Mouse (Mus musculus) embryonic facial prominence, embryonic 14.5 days (tissue): Measurements from ENCODE around the gene Olfr1110. TPM values are rescaled to one million over a fixed set of nuclear protein-coding genes. Genes with fewer than 3 reads are reported as not detected.
"Not testable (repeated sequence)": the region's sequence is repeated elsewhere in the genome, so short reads cannot be mapped to it uniquely, and the experiment has no call there.

Experiments
- ATAC-seq: fragments of 200-750 bp; cut with Nextera tagmentation; 2 replicates; pipeline ENCODE4 v1.8.0; 2017; ENCODE audit warnings: low read depth, moderate number of reproducible peaks, moderate TSS enrichment
- DNase-seq: peaks from one replicate; pipeline ENCODE4 v3.0.0-alpha.2; 2015; ENCODE audit warnings: low spot score
- H3K27ac ChIP-seq: fragments of 300-500 bp; sonication (generic); replicated peaks from 2 replicates; pipeline ENCODE4 v1.5.1; 2014; ENCODE audit warnings: low read depth, mild to moderate bottlenecking, low read length, moderate library complexity
- H3K27me3 ChIP-seq: fragments of 300-500 bp; sonication (generic); replicated peaks from 2 replicates; pipeline ENCODE4 v1.6.1; 2014; ENCODE audit warnings: low read length; ENCODE audit not compliant: control insufficient read depth, insufficient read depth
- H3K36me3 ChIP-seq: fragments of 300-500 bp; sonication (generic); 2 replicates; pipeline ENCODE4 v1.6.1; 2014; ENCODE audit warnings: low read length, mixed read lengths; ENCODE audit not compliant: control insufficient read depth, insufficient read depth
- H3K4me1 ChIP-seq: fragments of 300-500 bp; sonication (generic); 2 replicates; pipeline ENCODE4 v1.6.1; 2014; ENCODE audit warnings: antibody characterized with exemption, low read length; ENCODE audit not compliant: control insufficient read depth, insufficient read depth
- H3K4me2 ChIP-seq: fragments of 300-500 bp; sonication (generic); 2 replicates; pipeline ENCODE4 v1.6.1; 2014; ENCODE audit warnings: low read depth, mild to moderate bottlenecking, low read length, moderate library complexity, mixed read lengths
- H3K4me3 ChIP-seq: fragments of 300-500 bp; sonication (generic); 2 replicates; pipeline ENCODE4 v1.5.1; 2014; ENCODE audit warnings: low read depth, mild to moderate bottlenecking, low read length
- H3K9ac ChIP-seq: fragments of 300-500 bp; sonication (generic); 2 replicates; pipeline ENCODE4 v1.6.1; 2014; ENCODE audit warnings: low read depth, mild to moderate bottlenecking, low read length, moderate library complexity, mixed read lengths
- H3K9me3 ChIP-seq: fragments of 300-500 bp; sonication (generic); 2 replicates; pipeline ENCODE4 v1.6.1; 2016; ENCODE audit warnings: low read length; ENCODE audit not compliant: control insufficient read depth
- WGBS: fragments of 180-500 bp; shearing (Covaris S2); extraction: QIAGEN DNeasy Blood & Tissue Kit; methylation state at CpG from one replicate; pipeline ENCODE4 v1.1.7; 2014; 5-methylcytosine and 5-hydroxymethylcytosine counted together
- polyA plus RNA-seq: library from polyadenylated mRNA; unstranded; fragments of >200 nt; fragmentation: Nextera tagmentation; extraction: Ambion mirVana; gene quantifications from 2 replicates; pipeline ENCODE4 v1.2.1, GENCODE M21; 2014

Gene Olfr1110
- 0.06 TPM in 1 of 2 replicates, not detected in the other for polyA plus RNA-seq

DNA sequence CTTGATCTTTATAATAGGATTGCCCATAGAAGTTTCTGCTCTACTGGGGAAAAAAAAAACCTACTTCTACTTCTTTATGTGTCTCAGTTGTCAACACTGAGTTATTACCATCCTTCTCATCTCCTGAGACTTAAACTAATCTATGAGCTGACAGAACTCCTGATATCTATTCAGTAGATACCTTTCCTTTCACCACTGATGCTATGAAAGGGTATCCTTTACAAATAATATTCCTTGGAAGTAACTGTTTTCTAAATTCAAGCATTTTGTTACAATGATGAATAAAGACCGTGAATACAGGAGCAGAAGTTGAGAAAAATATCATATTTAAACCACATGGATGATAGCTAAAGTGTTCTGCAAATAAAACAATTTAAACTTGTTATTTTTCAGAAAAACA, at the start of gene Olfr1110:
Olfr1110 (minus strand) TSS at position 101 of the 400 bp plus-strand sequence.
- WGBS = 77% methylated on average over 1 of the region's 1 CpGs

DNA sequence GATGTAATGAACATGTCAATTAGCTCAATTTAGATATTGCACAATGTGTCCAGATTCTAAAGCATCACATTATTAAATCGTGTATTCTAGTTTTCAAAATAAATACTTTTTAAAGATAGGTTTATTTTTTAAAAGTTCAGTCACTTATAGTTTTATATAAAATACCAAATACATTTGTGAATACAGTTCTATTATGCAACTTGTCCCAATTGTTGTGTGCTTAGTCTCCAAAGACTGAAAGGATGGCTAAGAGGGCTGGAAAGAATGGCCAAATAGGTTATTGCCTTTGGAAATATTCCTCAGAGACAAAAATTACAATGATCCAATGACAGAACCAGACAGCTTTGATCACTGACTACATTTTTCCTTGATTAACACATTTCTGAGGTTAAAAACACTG, 47.4 kb upstream of the Olfr1110 start, which contains the start of gene Olfr1112:
Olfr1112 (plus strand) TSS at position 301 of the 400 bp plus-strand sequence.
- Histone ChIP-seq H3K4me2 (no peak within 1 kb of the TSS), H3K27ac (no peak within 1 kb of the TSS), H3K36me3 (no peaks in the 10 kb centered on the region), H3K27me3 (no peaks in the 10 kb centered on the region), H3K9ac (no peak within 1 kb of the TSS), H3K9me3 (no peaks in the 10 kb centered on the region), H3K4me3 (no peak within 1 kb of the TSS), H3K4me1 (no peaks in the 10 kb centered on the region)
- 94% methylated on average over 1 of the region's 1 CpGs for whole genome bisulfite sequencing
- no peak for DNase-seq
- no peak for ATAC-seq

More for the DNA sequence above, at the start of gene Olfr1110:
- no peak within 1 kb of the TSS for H3K4me2 ChIP-seq
- no peak within 1 kb of the TSS for H3K9ac ChIP-seq
- no peaks in the 10 kb centered on the region for H3K27me3 ChIP-seq
- no peak within 1 kb of the TSS for H3K27ac ChIP-seq
- no peaks in the 10 kb centered on the region for H3K4me1 ChIP-seq
- no peak for ATAC-seq
- H3K36me3 ChIP-seq = no peaks in the 10 kb centered on the region
- no peak for DNase-seq
- H3K9me3 ChIP-seq = no peaks in the 10 kb centered on the region
- H3K4me3 ChIP-seq = no peak within 1 kb of the TSS

GRCm38 (mm10) chr2:87167731-87168130, 27.6 kb upstream of the Olfr1110 start:
- H3K9ac ChIP-seq, H3K27me3 ChIP-seq, H3K4me1 ChIP-seq, H3K27ac ChIP-seq, H3K36me3 ChIP-seq, DNase-seq, H3K9me3 ChIP-seq, H3K4me2 ChIP-seq, H3K4me3 ChIP-seq, ATAC-seq: not testable (repeated sequence)
- 76% methylated on average over 2 of the region's 2 CpGs for WGBS

GRCm38 (mm10) chr2:87152524-87152923, 12.4 kb upstream of the Olfr1110 start, which contains the start of gene Olfr1111:
Gene Olfr1111, minus strand, starts transcription at chr2:87152624.
- no peaks in the 10 kb centered on the region for H3K27me3 ChIP-seq
- DNase-seq (no peak), ATAC-seq (no peak)
- no peak within 1 kb of the TSS for H3K4me3 ChIP-seq
- no peaks in the 10 kb centered on the region for H3K9me3 ChIP-seq
- H3K9ac ChIP-seq = no peak within 1 kb of the TSS
- no peak within 1 kb of the TSS for H3K4me2 ChIP-seq
- H3K4me1 ChIP-seq = no peaks in the 10 kb centered on the region
- H3K27ac ChIP-seq = no peak within 1 kb of the TSS
- H3K36me3 ChIP-seq = no peaks in the 10 kb centered on the region

- Histone ChIP-seq H3K4me2 (no peak within 1 kb of the TSS), H3K27me3 (no peaks in the 10 kb centered on the region), H3K4me3 (no peak within 1 kb of the TSS), H3K9ac (no peak within 1 kb of the TSS), H3K9me3 (no peaks in the 10 kb centered on the region), H3K27ac (no peak within 1 kb of the TSS), H3K4me1 (no peaks in the 10 kb centered on the region), H3K36me3 (no peaks in the 10 kb centered on the region)
- ATAC-seq (no peak), DNase-seq (no peak)
Measured at GRCm38 (mm10) chr2:87114467-87114866, 25.6 kb downstream of the Olfr1110 start, which contains the start of gene Olfr259. Gene Olfr259, minus strand, starts transcription at chr2:87114567.

GRCm38 (mm10) chr2:87095908-87096307, 44.2 kb downstream of the Olfr1110 start, which contains the start of gene Olfr1109:
Gene Olfr1109, minus strand, starts transcription at chr2:87096008.
- H3K27me3 ChIP-seq = no peaks in the 10 kb centered on the region
- WGBS = 67% methylated on average over 1 of the region's 1 CpGs
- H3K4me1 ChIP-seq = no peaks in the 10 kb centered on the region
- no peaks in the 10 kb centered on the region for H3K9me3 ChIP-seq
- H3K36me3 ChIP-seq = no peaks in the 10 kb centered on the region
- no peak within 1 kb of the TSS for H3K27ac ChIP-seq
- ATAC-seq = no peak
- no peak within 1 kb of the TSS for H3K9ac ChIP-seq
- DNase-seq = no peak
- H3K4me3 ChIP-seq = no peak within 1 kb of the TSS
- H3K4me2 ChIP-seq = no peak within 1 kb of the TSS

Other genes with a start within 250 kb of the Olfr1110 start
- 0.05 TPM in 1 of 2 replicates, not detected in the other for gene Olfr1097, start 248.1 kb downstream of the Olfr1110 start, polyA plus RNA-seq
- 0.06 TPM in 1 of 2 replicates, not detected in the other for gene Olfr1098, start 215.8 kb downstream of the Olfr1110 start, polyA plus RNA-seq
- not detected in 2 replicates for gene Olfr1099, start 179.6 kb downstream of the Olfr1110 start, polyA plus RNA-seq
- not detected in 2 replicates for gene Olfr1100, start 160.3 kb downstream of the Olfr1110 start, polyA plus RNA-seq
- gene Olfr1101, start 149.1 kb downstream of the Olfr1110 start, polyA plus RNA-seq = not detected in 2 replicates
- gene Olfr1102, start 141.9 kb downstream of the Olfr1110 start, polyA plus RNA-seq = not detected in 2 replicates
- 0.24 TPM in 1 of 2 replicates, not detected in the other for gene Olfr1104, start 113.2 kb downstream of the Olfr1110 start, polyA plus RNA-seq
- 0.18 TPM in 1 of 2 replicates, not detected in the other for gene Olfr1105, start 103.8 kb downstream of the Olfr1110 start, polyA plus RNA-seq
- gene Olfr1106, start 88.0 kb downstream of the Olfr1110 start, polyA plus RNA-seq = not detected in 2 replicates
- gene Olfr1107, start 64.5 kb downstream of the Olfr1110 start, polyA plus RNA-seq = not detected in 2 replicates
- gene Olfr1109, start 44.3 kb downstream of the Olfr1110 start, polyA plus RNA-seq = not detected in 2 replicates
- gene Olfr259, start 25.7 kb downstream of the Olfr1110 start, polyA plus RNA-seq = not detected in 2 replicates
- gene Olfr1111, start 12.3 kb upstream of the Olfr1110 start, polyA plus RNA-seq = not detected in 2 replicates
- gene Olfr1112, start 47.5 kb upstream of the Olfr1110 start, polyA plus RNA-seq = not detected in 2 replicates
- gene Olfr1113, start 68.7 kb upstream of the Olfr1110 start, polyA plus RNA-seq = not detected in 2 replicates
- 0.21 and 0.25 TPM in 2 replicates for gene Olfr1115, start 107.7 kb upstream of the Olfr1110 start, polyA plus RNA-seq
- gene Olfr1116, start 127.2 kb upstream of the Olfr1110 start, polyA plus RNA-seq = not detected in 2 replicates
- gene Olfr1118, start 167.3 kb upstream of the Olfr1110 start, polyA plus RNA-seq = not detected in 2 replicates
- not detected in 2 replicates for gene Olfr1120, start 214.5 kb upstream of the Olfr1110 start, polyA plus RNA-seq
- not detected in 2 replicates for gene Olfr1121, start 229.6 kb upstream of the Olfr1110 start, polyA plus RNA-seq
- gene Olfr1122, start 245.5 kb upstream of the Olfr1110 start, polyA plus RNA-seq = not detected in 2 replicates